Mouse (Mus musculus) erythroid progenitor cell, adult 5-6 weeks (primary cell): ENCODE measurements around the gene Itih3. TPM values are rescaled to one million over a fixed set of nuclear protein-coding genes. Genes with fewer than 3 reads are reported as not detected.

Experiments
- ATAC-seq: replicated peaks from 2 replicates; pipeline ENCODE4 v1.8.0; 2016; ENCODE audit warnings: moderate number of reproducible peaks, mild to moderate bottlenecking, moderate TSS enrichment, inconsistent platforms; ENCODE audit not compliant: poor library complexity, low FRiP score, severe bottlenecking
- total RNA-seq, 2 experiments: library from RNA; stranded (forward) in 1 of 2; stranded (reverse) in 1 of 2; fragments of 150-400 nt in 1 of 2; fragments of 186-747, 209-891 nt in 1 of 2; gene quantifications; 2 replicates each; pipeline versions ENCODE4 v1.2.3 to v1.2.4; 2015 to 2017; ENCODE audit warnings: low replicate concordance in 2 of 2

Itih3 gene
- not detected in 2 replicates for total RNA-seq (2015; ENCODE audit: low replicate concordance)
- total RNA-seq (2017; ENCODE audit: low replicate concordance), result not detected in 2 replicates

- no peak for ATAC-seq
These were observed at the start of gene Itih3 for GRCm38 (mm10) chr14:30923375-30924105. Itih3 (minus strand) TSS chr14:30923760.

- no peak for ATAC-seq
These were observed 36.8 kb upstream of the Itih3 start for GRCm38 (mm10) chr14:30960366-30960765.

GRCm38 (mm10) chr14:30959031-30959430, 35.5 kb upstream of the Itih3 start:
- peak; percentile 83 for ATAC-seq

GRCm38 (mm10) chr14:30958517-30958916, 35.0 kb upstream of the Itih3 start:
- ATAC-seq, result peak; percentile 78

- ATAC-seq, result peak; percentile 99
These were observed 27.7 kb upstream of the Itih3 start, which contains the start of gene Nek4 for GRCm38 (mm10) chr14:30951154-30951825. Nek4 (plus strand) TSS chr14:30951377.

GRCm38 (mm10) chr14:30949986-30950385, 26.4 kb upstream of the Itih3 start:
- ATAC-seq, result no peak

- ATAC-seq, result no peak
These were observed 21.2 kb upstream of the Itih3 start for GRCm38 (mm10) chr14:30944745-30945144.

GRCm38 (mm10) chr14:30943860-30944674, 20.5 kb upstream of the Itih3 start:
- peak; percentile 74 for ATAC-seq

GRCm38 (mm10) chr14:30943038-30943437, 19.5 kb upstream of the Itih3 start, which contains the start of gene Itih1:
Itih1 (minus strand) TSS chr14:30943289.
- ATAC-seq, result no peak

GRCm38 (mm10) chr14:30942254-30942653, 18.7 kb upstream of the Itih3 start:
- no peak for ATAC-seq

GRCm38 (mm10) chr14:30933351-30933750, 9.8 kb upstream of the Itih3 start:
- no peak for ATAC-seq

- ATAC-seq, result no peak
These were observed 6.8 kb upstream of the Itih3 start for GRCm38 (mm10) chr14:30930386-30930785.

GRCm38 (mm10) chr14:30925492-30925891, 1.9 kb upstream of the Itih3 start:
- ATAC-seq, result no peak

GRCm38 (mm10) chr14:30922053-30922670, 1.4 kb downstream of the Itih3 start:
- ATAC-seq, result no peak

- no peak for ATAC-seq
These were observed 7.0 kb downstream of the Itih3 start for GRCm38 (mm10) chr14:30916516-30916915.

GRCm38 (mm10) chr14:30913404-30913803, 10.2 kb downstream of the Itih3 start:
- no peak for ATAC-seq

GRCm38 (mm10) chr14:30912641-30913040, 10.9 kb downstream of the Itih3 start:
- ATAC-seq, result no peak

- no peak for ATAC-seq
These were observed 12.4 kb downstream of the Itih3 start for GRCm38 (mm10) chr14:30911141-30911540.

GRCm38 (mm10) chr14:30907814-30908265, 15.7 kb downstream of the Itih3 start:
- ATAC-seq, result no peak

- no peak for ATAC-seq
These were observed 17.6 kb downstream of the Itih3 start for GRCm38 (mm10) chr14:30906001-30906400.
